Mouse (Mus musculus) C2C12 (cell line): ENCODE results near the gene Rad51b.

Experiments used
- CEBPB ChIP-seq: IDR thresholded peaks from one replicate; pipeline ENCODE4 v1.6.1; 2011; ENCODE audit warnings: low read depth, mild to moderate bottlenecking, control low read depth, moderate library complexity
- CTCF ChIP-seq: IDR thresholded peaks from one replicate; pipeline ENCODE4 v1.5.1; 2011; ENCODE audit not compliant: control insufficient read depth, insufficient read depth, insufficient read length
- FOSL1 ChIP-seq: IDR thresholded peaks from one replicate; pipeline ENCODE4 v1.8.0; 2011; ENCODE audit warnings: mild to moderate bottlenecking, low read length; ENCODE audit not compliant: poor library complexity, insufficient read depth, severe bottlenecking
- MAX ChIP-seq: IDR thresholded peaks from one replicate; pipeline ENCODE4 v1.6.1; 2011; ENCODE audit warnings: mild to moderate bottlenecking, control low read depth
- MYOD1 ChIP-seq: IDR thresholded peaks from one replicate; pipeline ENCODE4 v1.6.1; 2011; ENCODE audit warnings: low read depth; ENCODE audit not compliant: control insufficient read depth, insufficient read length
- MYOG ChIP-seq: IDR thresholded peaks from one replicate; pipeline ENCODE4 v1.6.1; 2011; ENCODE audit not compliant: control insufficient read depth, insufficient read length; ENCODE audit errors: extremely low read depth
- USF1 ChIP-seq: IDR thresholded peaks from one replicate; pipeline ENCODE4 v1.6.1; 2011; ENCODE audit warnings: low read depth, mild to moderate bottlenecking, control low read depth, moderate library complexity

GRCm38 (mm10) chr12:79745225-79745624, 448.1 kb downstream of the Rad51b start:
- no peak for TF ChIP-seq CTCF
- TF ChIP-seq USF1, result no peak
- TF ChIP-seq MYOG, result no peak
- TF ChIP-seq MAX, result no peak
- no peak for TF ChIP-seq MYOD1
- no peak for TF ChIP-seq CEBPB
- no peak for TF ChIP-seq FOSL1
